Mouse (Mus musculus) kidney, adult 2 months (tissue): ENCODE measurements around the gene Tmem119.

Experiments used
- CTCF ChIP-seq: fragments of 200-500 bp; conservative IDR thresholded peaks from 2 replicates; pipeline ENCODE4 v1.5.1; 2011; ENCODE audit warnings: low read depth, mild to moderate bottlenecking, control low read depth, low read length, moderate library complexity, mixed read lengths; ENCODE audit not compliant: insufficient read depth, insufficient read length
- POLR2A ChIP-seq: fragments of 200-500 bp; IDR thresholded peaks from one replicate; pipeline ENCODE4 v1.6.1; 2011; ENCODE audit warnings: low read depth, low read length, control low read depth

- TF ChIP-seq CTCF (no peak), POLR2A (no peak)
Observed at GRCm38 (mm10) chr5:113812638-113813037, 12.3 kb upstream of the Tmem119 start.
